ENCODE assay signal across 1 mouse cellular context in the genomic region with DNA sequence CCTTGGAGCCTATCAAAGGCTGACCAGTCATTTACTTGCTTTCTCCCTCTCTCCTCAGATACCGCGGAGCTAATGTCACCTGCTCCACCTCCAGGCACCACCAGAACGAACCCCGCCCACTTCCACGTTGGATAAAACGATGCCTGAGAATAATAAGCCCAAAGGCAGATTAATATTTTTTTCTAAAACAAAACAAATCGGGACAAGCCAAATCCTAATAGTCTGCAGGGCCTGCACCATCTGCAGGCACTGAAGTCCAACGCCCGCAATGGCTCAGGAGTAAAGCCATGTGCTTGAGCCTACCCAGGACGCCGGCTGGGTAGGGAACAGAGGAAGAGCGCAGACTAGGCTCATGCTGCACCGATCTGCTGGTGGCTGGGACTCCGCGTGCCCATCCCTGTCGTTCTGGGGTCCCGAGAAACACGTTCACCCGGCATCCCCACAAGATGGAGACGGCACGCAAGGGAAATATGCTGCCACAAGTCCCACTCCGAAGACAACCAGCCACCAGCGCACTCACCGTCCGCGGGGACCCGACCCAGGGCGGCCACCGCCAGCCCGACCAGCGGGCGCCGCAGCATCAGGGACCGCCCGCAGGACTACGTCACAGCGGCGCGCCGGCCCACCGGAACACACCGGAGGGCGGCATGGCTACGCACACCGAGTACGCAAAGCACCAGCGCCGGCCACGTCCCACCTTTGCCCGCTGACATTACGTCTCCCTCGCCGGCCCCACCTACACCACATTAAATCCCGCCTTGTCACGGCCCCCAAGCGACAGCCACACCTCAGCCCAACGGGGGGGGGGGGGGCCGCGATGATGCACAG.
A peak's percentile ranks its signal among the peaks of the same experiment; 100 is the strongest.
TF ChIP-seq lines count a peak whose summit lies in the region.

No protein-coding gene starts in this region.

TF ChIP-seq in MEL, 35 proteins besides CTCF, POLR2A, EP300 and RAD21:
- no peak for TF ChIP-seq MYB (IDR thresholded peaks at IDR 0.05; ENCODE audit: low read depth, low read length)
- TF ChIP-seq ETS1 (IDR thresholded peaks at IDR 0.05; ENCODE audit: low read depth, low read length): peak; percentile 69; the same call in 1 of the 2 replicates
- TF ChIP-seq NELFE (IDR thresholded peaks at IDR 0.05; ENCODE audit: low read depth, low read length): peak; percentile 84
- peak; percentile 9; the same call in 1 of the 2 replicates for TF ChIP-seq KAT2A (conservative IDR thresholded peaks at IDR 0.05; ENCODE audit: low read depth, low read length)
- peak; percentile 89 for TF ChIP-seq HCFC1 (IDR thresholded peaks at IDR 0.05; ENCODE audit: low read depth, low read length)
- TF ChIP-seq MYC (IDR thresholded peaks at IDR 0.05; ENCODE audit: low read depth, low read length): peak; percentile 83
- peak; percentile 83; the same call in 1 of the 2 replicates for TF ChIP-seq MAZ (IDR thresholded peaks at IDR 0.05; ENCODE audit: low read depth, low read length)
- peak; percentile 75 for TF ChIP-seq MAX (IDR thresholded peaks at IDR 0.05; ENCODE audit: low read length)
- peak; percentile 32; the same call in 1 of the 2 replicates for TF ChIP-seq TCF12 (IDR thresholded peaks at IDR 0.05; ENCODE audit: low read depth, low read length)
- TF ChIP-seq TAL1 (IDR thresholded peaks at IDR 0.05; ENCODE audit: low read length): no peak
- TF ChIP-seq SIN3A (IDR thresholded peaks at IDR 0.05; ENCODE audit: low read length): peak; percentile 93
- peak; percentile 52 for TF ChIP-seq TBP (IDR thresholded peaks at IDR 0.05; ENCODE audit: low read depth, low read length)
- TF ChIP-seq MEF2A (IDR thresholded peaks at IDR 0.05; ENCODE audit: extremely low read depth, insufficient replicate concordance, low read depth, low read length, poor library complexity, severe bottlenecking): no peak
- TF ChIP-seq ELF1 (IDR thresholded peaks at IDR 0.05; ENCODE audit: low read depth, low read length): peak; percentile 80; the same call in 1 of the 2 replicates
- peak; percentile 88 for TF ChIP-seq NRF1 (IDR thresholded peaks at IDR 0.05; ENCODE audit: insufficient read depth, low read depth, low read length, poor library complexity, severe bottlenecking)
- TF ChIP-seq USF1 (IDR thresholded peaks at IDR 0.05; ENCODE audit: low read depth, low read length): 0 out of 2 replicates have a peak, but pooled peaks have one; percentile 10
- peak; percentile 96 for TF ChIP-seq MXI1 (IDR thresholded peaks at IDR 0.05; ENCODE audit: low read depth, low read length)
- no peak for TF ChIP-seq SMC3 (IDR thresholded peaks at IDR 0.05; ENCODE audit: low read depth, low read length)
- TF ChIP-seq POLR2AphosphoS2 (IDR thresholded peaks at IDR 0.05; ENCODE audit: low read length): peak; percentile 88
- no peak for TF ChIP-seq E2F4 (IDR thresholded peaks at IDR 0.05; ENCODE audit: borderline replicate concordance, low read depth, low read length)
- TF ChIP-seq GATA1 (IDR thresholded peaks at IDR 0.05; ENCODE audit: low read depth, low read length): no peak
- TF ChIP-seq ZMIZ1 (IDR thresholded peaks at IDR 0.05; ENCODE audit: low read depth, low read length): peak; percentile 91
- no peak; the same call in 1 of the 2 replicates for TF ChIP-seq ZC3H11A (IDR thresholded peaks at IDR 0.05; ENCODE audit: low read depth, low read length)
- TF ChIP-seq CHD1 (IDR thresholded peaks at IDR 0.05; ENCODE audit: low read depth, low read length): 0 out of 2 replicates have a peak, but pooled peaks have one; percentile 72
